In genomic region chr6:54851778-54852177, GRCm38 (mm10) we compare ENCODE assay signal across 16 mouse cellular contexts. TPM values are rescaled to one million over a fixed set of nuclear protein-coding genes. Genes with fewer than 3 reads are reported as not detected.
DNase-seq lines count a peak whose midpoint lies in the region; ATAC-seq and TF ChIP-seq lines count a peak whose summit lies in the region.
"Had no signal": no experiment of that assay in that cellular context is flagged by ENCODE, and none has a peak within 500 bp of the region (broad histone marks: within the 10 kb centered on the region; RNA-seq: fewer than 3 reads in every experiment).

No protein-coding gene starts in this region.

- no peak for ATAC-seq in forebrain, embryonic 16.5 days
- ATAC-seq in forebrain, embryonic 15.5 days (replicated peaks) = no peak
- peak; percentile 85 for ATAC-seq in intestine, embryonic 16.5 days
- ATAC-seq in megakaryocyte progenitor cell, adult 5-6 weeks (replicated peaks; ENCODE audit: poor library complexity) = peak; percentile 79
- ATAC-seq: forebrain, embryonic 14.5 days; Patski had no signal

- no peak overlapping the region for H3K9ac ChIP-seq in forebrain, embryonic 16.5 days (replicated peaks; ENCODE audit: low read depth, low read length)
- no peak overlapping the region for H3K9ac ChIP-seq in forebrain, embryonic 15.5 days (replicated peaks)
- H3K9ac ChIP-seq in intestine, embryonic 16.5 days (ENCODE audit: low read depth, low read length) = no peak overlapping the region
- H3K9ac ChIP-seq: lung, embryonic 14.5 days had no signal

- 52% methylated on average over 4 of the region's 4 CpGs for WGBS in forebrain, embryonic 16.5 days
- 65% methylated on average over 4 of the region's 4 CpGs for WGBS in forebrain, embryonic 15.5 days
- 41% methylated on average over 4 of the region's 4 CpGs for WGBS in intestine, embryonic 16.5 days

- H3K4me1 ChIP-seq in forebrain, embryonic 16.5 days (replicated peaks; ENCODE audit: control insufficient read depth, insufficient read depth, low read length) = peaks cover 16% of the 10 kb centered on the region
- H3K4me1 ChIP-seq in forebrain, embryonic 15.5 days = peaks cover 20% of the 10 kb centered on the region
- peaks cover 30% of the 10 kb centered on the region for H3K4me1 ChIP-seq in intestine, embryonic 16.5 days (ENCODE audit: control insufficient read depth, insufficient read depth, low read length)

- TF ChIP-seq CTCF in layer of hippocampus, adult 2 months (conservative IDR thresholded peaks at IDR 0.05) = no peak

- no peaks in the 10 kb centered on the region for H3K27me3 ChIP-seq in forebrain, embryonic 16.5 days (replicated peaks; ENCODE audit: control insufficient read depth, insufficient read depth, low read length)
- no peaks in the 10 kb centered on the region for H3K27me3 ChIP-seq in forebrain, embryonic 15.5 days
- no peaks in the 10 kb centered on the region for H3K27me3 ChIP-seq in intestine, embryonic 16.5 days (replicated peaks; ENCODE audit: control insufficient read depth, insufficient read depth, low read length)
- H3K27me3 ChIP-seq: megakaryocyte, embryonic 14.5 days; Patski had no signal

- peak overlapping the region; percentile 28; the same call in 1 of the 2 replicates for H3K27ac ChIP-seq in forebrain, embryonic 16.5 days (ENCODE audit: low read length)
- H3K27ac ChIP-seq in forebrain, embryonic 15.5 days (replicated peaks) = no peak overlapping the region
- 0 out of 2 replicates have a peak overlapping the region, but pooled peaks have one; percentile 36 for H3K27ac ChIP-seq in layer of hippocampus, adult 2 months
- 0 out of 2 replicates have a peak overlapping the region, but pooled peaks have one; percentile 42 for H3K27ac ChIP-seq in intestine, embryonic 16.5 days (ENCODE audit: low read length)

- H3K9me3 ChIP-seq in forebrain, embryonic 16.5 days (ENCODE audit: control insufficient read depth, low read length) = no peaks in the 10 kb centered on the region
- no peaks in the 10 kb centered on the region for H3K9me3 ChIP-seq in forebrain, embryonic 15.5 days
- no peaks in the 10 kb centered on the region for H3K9me3 ChIP-seq in intestine, embryonic 16.5 days (ENCODE audit: control insufficient read depth, low read length)
- H3K9me3 ChIP-seq: megakaryocyte, embryonic 14.5 days had no signal

- no peak overlapping the region for H3K4me3 ChIP-seq in forebrain, embryonic 16.5 days (replicated peaks; ENCODE audit: low read length)
- H3K4me3 ChIP-seq in forebrain, embryonic 15.5 days = no peak overlapping the region
- no peak overlapping the region for H3K4me3 ChIP-seq in layer of hippocampus, adult 2 months
- H3K4me3 ChIP-seq in intestine, embryonic 16.5 days (ENCODE audit: low read length) = no peak overlapping the region

- no peak for DNase-seq in layer of hippocampus, adult 2 months (ENCODE audit: low spot score in 2 of 2)
- no peak for DNase-seq in layer of hippocampus, adult 11-12 months (ENCODE audit: low spot score)
- no peak for DNase-seq in left cerebral cortex, adult 8-10 months (ENCODE audit: low spot score in 2 of 2)
- DNase-seq in cerebellum, postnatal 25 days = no peak
- DNase-seq: adrenal gland, adult 8-10 months; cerebellum, postnatal 36 days; kidney, adult 11 months; lung, embryonic 14.5 days; right cerebral cortex, postnatal 25 days had no signal

- H3K4me2 ChIP-seq in forebrain, embryonic 16.5 days (ENCODE audit: low read length) = no peak overlapping the region
- H3K4me2 ChIP-seq in forebrain, embryonic 15.5 days (replicated peaks) = no peak overlapping the region
- no peak overlapping the region for H3K4me2 ChIP-seq in intestine, embryonic 16.5 days (ENCODE audit: low read depth, low read length)
- H3K4me2 ChIP-seq: lung, embryonic 14.5 days had no signal

- H3K36me3 ChIP-seq in forebrain, embryonic 16.5 days (ENCODE audit: control insufficient read depth, insufficient read depth) = no peaks in the 10 kb centered on the region
- H3K36me3 ChIP-seq in forebrain, embryonic 15.5 days = no peaks in the 10 kb centered on the region
- H3K36me3 ChIP-seq in intestine, embryonic 16.5 days (ENCODE audit: control insufficient read depth, insufficient read depth, low read length) = no peaks in the 10 kb centered on the region

RNA-seq across cellular contexts. Expression of gene Znrf2, which starts 35.1 kb away (rescaled TPM):
- polyA plus RNA-seq in forebrain, embryonic 16.5 days (2015; fragmentation: Nextera tagmentation; extraction: Ambion mirVana) = 19.5 and 23.2 TPM in 2 replicates
- polyA plus RNA-seq in forebrain, embryonic 15.5 days (2015; fragmentation: Nextera tagmentation; extraction: Ambion mirVana) = 18.4 and 22.0 TPM in 2 replicates
- 10 to 100 TPM; 23.1 to 24.6 TPM for total RNA-seq in layer of hippocampus, adult 2 months (2021)
- polyA plus RNA-seq in intestine, embryonic 16.5 days (2015; fragmentation: Nextera tagmentation; extraction: Ambion mirVana) = 5.0 and 5.5 TPM in 2 replicates
- total RNA-seq in megakaryocyte progenitor cell, adult 5-6 weeks (2015) = 71.1 and 75.3 TPM in 2 replicates
- total RNA-seq in megakaryocyte progenitor cell, adult 5-6 weeks (2017) = 61.4 and 66.6 TPM in 2 replicates
- total RNA-seq in left cerebral cortex, adult 8-10 months (2022) = 10 to 100 TPM; 13.6 to 18.4 (median 15.2) TPM

Comparison
In these comparisons a context has a peak if more than half of its experiments do, and no peak if none do; other contexts are left out.
1. ATAC-seq: peak in intestine, embryonic 16.5 days (single experiment) and megakaryocyte progenitor cell, adult 5-6 weeks (single experiment); none in forebrain, embryonic 16.5 days (single experiment) and forebrain, embryonic 15.5 days (single experiment).